Mouse (Mus musculus): Measurements from ENCODE around the gene Atf1. TPM values are rescaled to one million over a fixed set of nuclear protein-coding genes. Genes with fewer than 3 reads are reported as not detected.

The Atf1 gene
- 70.7 and 78.1 TPM in 2 replicates for total RNA-seq (2021)
- long read RNA-seq, transcript Atf1-201 (7 exons, 2,365 nt) = major isoform, 12 of 24 reads
- long read RNA-seq, partial matches to known transcripts = 6 of 24 reads
- long read RNA-seq, other reads (novel, unspliced or antisense) = 6 of 24 reads

- peak; percentile 94 for DNase-seq
Measured at GRCm38 (mm10) chr15:100227663-100228534, at the start of gene Atf1. Atf1 (plus strand) TSS chr15:100227819.

GRCm38 (mm10) chr15:100178487-100178886 is 49.1 kb upstream of the Atf1 start:
- no peak for DNase-seq

- DNase-seq = no peak
Measured at GRCm38 (mm10) chr15:100179685-100180084, 47.9 kb upstream of the Atf1 start.

- no peak for DNase-seq
Measured at GRCm38 (mm10) chr15:100180221-100180620, 47.4 kb upstream of the Atf1 start.

- DNase-seq = no peak
Measured at GRCm38 (mm10) chr15:100181841-100182240, 45.8 kb upstream of the Atf1 start.

GRCm38 (mm10) chr15:100182526-100183280 is 44.9 kb upstream of the Atf1 start:
- DNase-seq = no peak

DNA sequence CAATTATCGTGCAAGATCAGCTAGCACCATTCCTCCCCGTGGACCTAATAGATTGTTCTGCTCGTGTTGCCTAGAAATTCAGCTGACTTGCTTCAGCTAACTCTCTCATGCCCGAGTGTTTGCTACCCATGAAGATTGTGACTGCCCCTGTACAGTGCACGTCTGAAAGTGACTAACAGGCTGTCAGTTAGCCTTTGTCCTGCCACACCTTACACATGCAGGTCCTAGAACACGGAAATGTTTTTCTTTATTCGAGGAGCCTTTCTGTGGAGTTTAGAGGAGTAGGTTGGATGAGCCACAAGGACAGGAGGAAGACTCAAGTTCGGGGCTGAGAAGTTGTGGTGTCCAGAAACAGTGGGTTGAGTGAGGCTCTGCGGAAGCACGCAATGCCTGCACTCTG is 44.1 kb upstream of the Atf1 start:
- no peak for DNase-seq

GRCm38 (mm10) chr15:100184821-100185496 is 42.7 kb upstream of the Atf1 start:
- no peak for DNase-seq

- no peak for DNase-seq
Measured at GRCm38 (mm10) chr15:100186234-100186633, 41.4 kb upstream of the Atf1 start.

- no peak for DNase-seq
Measured at GRCm38 (mm10) chr15:100186882-100187672, 40.5 kb upstream of the Atf1 start.

DNA sequence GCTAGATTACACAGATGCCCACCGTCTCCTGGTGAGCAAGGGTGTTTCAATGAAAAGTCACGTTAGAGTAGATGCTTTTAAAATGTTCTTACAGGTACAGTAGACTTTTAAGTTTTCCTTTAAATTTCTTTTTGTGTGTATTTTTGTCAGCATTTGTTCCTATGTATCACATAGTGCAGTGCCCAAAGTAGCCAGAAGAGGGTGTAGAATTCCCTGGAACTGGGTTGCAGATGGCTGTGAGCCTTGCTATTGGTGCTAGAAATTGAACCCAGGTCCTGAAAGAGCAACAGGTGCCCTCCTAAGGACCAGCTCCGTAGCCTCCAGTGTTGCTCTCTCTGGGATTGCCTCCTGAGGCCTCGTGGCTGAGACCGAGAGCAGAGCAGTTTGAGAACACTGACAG is 39.1 kb upstream of the Atf1 start:
- DNase-seq = no peak

DNA sequence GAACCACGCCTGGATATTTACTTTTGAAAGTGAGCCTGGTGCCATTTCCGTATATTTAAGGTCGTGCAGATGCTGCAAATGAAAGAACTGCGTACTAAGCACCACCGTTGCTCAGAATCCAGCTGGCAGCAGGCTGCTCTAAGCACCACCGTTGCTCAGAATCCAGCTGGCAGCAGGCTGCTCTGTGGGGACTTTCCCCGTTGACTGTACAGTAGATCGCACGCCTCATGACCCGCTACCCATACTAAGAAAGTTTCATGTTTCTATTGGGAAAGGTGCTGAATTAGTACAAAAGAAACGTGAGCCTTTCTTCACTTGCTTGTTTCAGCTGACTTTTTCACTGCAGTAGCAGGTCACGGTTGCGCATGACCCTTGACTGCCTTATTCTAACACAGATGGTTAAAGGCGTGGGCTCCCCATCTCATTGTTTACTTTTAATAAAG is 38.6 kb upstream of the Atf1 start:
- no peak for DNase-seq

- no peak for DNase-seq
Measured at GRCm38 (mm10) chr15:100190083-100190482, 37.5 kb upstream of the Atf1 start.

- DNase-seq = no peak
Measured at GRCm38 (mm10) chr15:100198983-100199745, 28.5 kb upstream of the Atf1 start.

DNA sequence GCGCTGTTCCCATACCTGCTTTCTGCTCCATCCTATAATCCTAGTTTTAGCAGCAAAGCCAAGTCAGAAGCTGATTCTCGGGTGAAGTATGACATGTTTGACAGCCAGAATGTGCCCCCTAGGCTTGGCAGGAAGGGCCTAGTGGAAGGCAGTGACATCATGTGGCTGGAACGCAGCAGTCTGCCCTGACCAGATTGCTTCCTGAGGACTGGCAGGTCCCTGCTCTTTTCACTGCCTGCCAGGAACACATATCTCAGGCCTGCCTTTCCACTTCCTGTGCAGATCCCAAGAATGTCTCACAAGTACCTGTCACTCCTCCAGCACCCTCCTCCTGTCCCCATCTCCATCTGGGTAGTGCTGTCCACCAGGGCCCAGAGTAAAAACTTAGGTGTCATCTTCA is 27.8 kb upstream of the Atf1 start:
- peak; percentile 35 for DNase-seq

DNA sequence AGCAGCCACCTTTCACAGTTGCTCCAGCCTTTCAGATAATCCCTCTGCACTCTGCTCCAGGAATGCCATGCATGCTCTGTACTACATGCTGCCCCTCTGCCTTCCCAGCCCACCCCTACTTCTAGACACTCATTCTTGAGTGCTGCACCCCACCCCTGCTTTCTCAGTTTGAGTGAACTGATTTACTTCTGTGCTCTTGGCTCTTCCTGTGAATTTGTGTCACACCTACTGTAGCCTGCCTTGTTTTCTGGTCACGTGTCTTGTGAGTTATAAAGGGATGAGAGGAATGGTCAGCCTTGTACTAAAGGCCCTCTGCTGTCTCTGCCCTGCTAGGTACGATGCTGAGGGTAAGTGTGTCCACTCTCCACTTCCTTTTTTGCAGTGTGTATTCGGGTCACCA is 25.8 kb upstream of the Atf1 start:
- no peak for DNase-seq

- no peak for DNase-seq
Measured at GRCm38 (mm10) chr15:100202431-100203015, 25.1 kb upstream of the Atf1 start.

DNA sequence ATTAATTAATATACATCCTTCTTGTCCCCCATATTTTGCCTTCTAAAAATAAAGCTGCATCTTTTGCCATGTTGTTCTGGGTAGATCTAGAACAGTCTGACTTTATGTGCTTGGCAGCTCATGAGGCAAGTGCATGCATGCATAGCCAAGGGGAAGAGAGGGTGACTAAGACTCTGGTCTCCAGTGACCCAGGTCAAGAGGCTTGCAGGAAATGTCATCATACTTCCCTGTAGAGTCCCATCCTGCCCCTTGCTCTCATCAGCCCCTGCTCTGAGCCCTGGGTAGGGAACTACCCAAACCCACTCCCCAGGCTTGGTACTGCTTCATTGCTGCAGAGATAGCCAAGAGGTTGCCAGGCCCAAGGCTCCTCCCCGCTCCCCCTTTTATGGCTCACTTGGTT is 23.0 kb upstream of the Atf1 start:
- no peak for DNase-seq

GRCm38 (mm10) chr15:100210013-100210412 is 17.6 kb upstream of the Atf1 start:
- DNase-seq = no peak

- DNase-seq = no peak
Measured at GRCm38 (mm10) chr15:100213339-100213738, 14.3 kb upstream of the Atf1 start.

DNA sequence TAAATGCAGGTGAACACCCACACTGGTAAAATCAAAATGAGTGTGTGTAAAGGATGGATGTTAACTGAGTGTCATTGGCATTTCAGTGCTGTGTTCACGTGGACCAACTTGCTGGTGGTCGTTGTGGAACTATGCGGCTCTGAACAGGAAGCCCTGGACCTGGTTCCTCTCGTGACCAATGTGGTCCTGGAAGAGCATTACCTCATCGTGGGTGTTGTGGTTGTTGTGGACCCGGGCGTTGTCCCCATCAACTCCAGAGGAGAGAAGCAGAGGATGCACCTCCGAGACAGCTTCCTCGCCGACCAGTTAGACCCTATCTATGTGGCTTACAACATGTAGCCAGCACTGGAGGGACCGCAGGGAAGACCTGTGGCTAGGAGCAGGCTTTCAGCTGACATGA is 12.5 kb upstream of the Atf1 start:
- no peak for DNase-seq
